Mouse (Mus musculus): ENCODE data around the gene Bcam.

Gene Bcam

DNA sequence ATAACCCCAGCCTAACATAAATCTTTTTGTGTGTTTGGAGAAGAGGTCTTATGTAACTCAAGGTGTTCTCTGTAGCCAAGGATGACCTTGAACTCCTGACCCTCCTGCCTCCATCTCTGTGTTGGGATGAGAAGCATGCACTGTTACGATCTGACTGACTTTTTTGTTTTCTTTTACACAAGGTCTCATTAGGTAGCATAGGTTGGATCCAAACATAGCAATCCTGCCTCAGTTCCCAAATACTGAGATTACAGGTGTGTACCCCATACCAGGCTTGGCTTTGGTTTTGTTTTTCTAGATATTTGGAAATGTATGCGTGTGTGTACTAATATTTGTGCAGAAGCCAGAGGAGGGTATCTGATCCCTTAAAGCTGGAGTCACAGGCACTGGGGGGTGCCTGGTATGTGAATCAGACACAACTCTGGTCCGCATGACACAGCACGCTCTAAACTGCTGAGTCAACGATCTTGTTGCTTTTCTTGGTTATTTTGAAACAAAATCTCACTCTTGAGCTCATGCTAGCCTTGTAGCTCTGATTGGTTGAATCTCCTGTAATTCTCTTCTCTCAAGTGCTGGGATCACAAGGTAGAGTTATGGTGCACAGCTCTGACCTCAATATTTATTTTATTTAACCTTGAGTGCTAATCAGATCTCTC is 52.4 kb downstream of the Bcam start:
- no peak for DNase-seq

GRCm38 (mm10) chr7:19717346-19717745 is 53.5 kb downstream of the Bcam start:
- no peak for DNase-seq

DNA sequence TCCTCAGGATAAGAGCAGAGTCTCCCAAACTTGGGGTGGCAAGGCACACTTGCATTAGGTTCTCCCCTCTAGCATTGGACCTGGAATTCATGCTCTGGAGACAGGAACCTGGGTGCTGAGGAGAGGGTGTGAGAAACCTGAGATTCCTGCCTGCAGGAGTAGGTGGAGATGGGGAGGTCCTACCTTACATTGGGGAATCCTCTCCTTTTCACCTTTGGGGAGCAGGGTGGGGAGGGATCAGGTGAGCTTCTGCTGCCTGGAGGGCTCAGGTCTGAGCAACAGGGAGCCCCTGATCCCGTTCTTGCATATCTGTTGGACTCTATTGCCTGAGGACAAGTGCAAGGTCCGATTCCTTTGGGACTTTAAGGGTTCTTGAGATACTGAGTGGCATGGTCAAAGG is 54.0 kb downstream of the Bcam start:
- no peak for DNase-seq

DNA sequence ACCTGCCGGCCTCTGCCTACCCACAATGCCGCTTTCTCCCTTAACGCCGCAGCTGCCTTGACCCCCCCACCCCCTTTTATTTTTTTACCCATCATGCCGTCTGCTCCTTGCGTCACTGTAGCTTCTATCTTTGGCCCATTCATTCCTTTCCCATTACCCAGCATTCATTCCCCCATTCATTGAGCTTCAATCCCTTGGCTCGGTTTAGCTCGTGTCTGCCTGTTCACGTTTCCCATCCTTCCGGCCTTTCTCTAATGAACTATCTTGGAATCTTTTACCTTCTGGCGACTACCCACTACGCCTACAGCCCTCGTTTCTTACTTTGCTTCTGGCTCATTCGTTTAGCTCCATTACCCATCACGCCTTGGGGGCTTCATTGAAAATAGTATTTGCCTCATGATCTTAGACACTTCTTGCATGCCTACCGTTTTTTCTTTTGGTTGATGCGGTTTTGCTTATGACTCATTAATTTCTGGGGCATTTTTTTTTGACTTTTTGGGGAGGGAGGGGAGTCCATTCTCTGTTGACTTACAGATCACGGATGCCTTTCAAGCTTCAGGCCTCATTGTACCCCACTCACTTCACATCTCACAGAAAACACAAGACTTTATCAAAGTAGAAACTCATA is 54.6 kb downstream of the Bcam start:
- DNase-seq: no peak

DNA sequence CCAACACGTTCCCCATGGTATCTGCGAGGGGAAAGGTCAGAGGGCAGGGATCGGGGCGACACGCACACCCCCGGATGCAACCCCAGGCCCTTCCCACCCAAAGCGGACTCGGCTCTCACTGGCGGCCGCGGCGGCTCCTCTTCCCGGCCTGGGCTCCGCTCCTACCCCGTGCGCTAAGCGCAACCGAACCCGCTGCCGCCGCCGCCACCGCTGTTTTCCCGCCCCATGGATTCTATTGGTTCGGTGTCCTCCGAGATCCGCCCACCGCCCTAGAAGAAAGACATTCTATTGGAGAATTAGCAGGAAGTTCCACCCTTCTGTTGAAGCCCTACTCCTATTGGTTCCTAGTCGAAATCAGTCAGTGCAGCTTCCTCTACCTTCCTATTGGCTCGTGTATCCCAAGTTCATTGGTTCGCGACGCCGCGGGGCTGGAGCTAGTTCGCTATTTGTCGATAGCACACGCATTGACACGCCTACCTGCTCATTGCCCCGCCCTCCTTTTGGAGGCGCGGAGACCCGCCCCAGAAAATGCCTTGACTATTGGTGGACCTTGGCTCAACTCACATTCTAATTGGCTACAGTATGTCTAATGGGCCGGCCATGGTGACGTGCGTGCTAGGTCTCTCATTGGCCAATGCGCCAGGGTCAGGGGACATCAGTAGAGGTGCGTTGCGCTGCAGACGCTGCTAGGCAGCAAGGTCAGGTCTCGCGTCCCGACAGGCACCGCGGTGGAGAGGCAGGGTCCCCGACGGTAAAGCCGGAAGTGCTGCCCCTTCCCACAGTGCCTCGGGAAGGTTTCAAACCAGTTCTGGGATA is 55.4 kb downstream of the Bcam start, which contains the start of gene Tomm40:
Tomm40 (minus strand) TSS at position 200 of the 816 bp plus-strand sequence.
- peak; percentile 100 for DNase-seq

- DNase-seq: no peak
These were observed 56.0 kb downstream of the Bcam start for GRCm38 (mm10) chr7:19714836-19715235.

- no peak for DNase-seq
These were observed 57.2 kb downstream of the Bcam start for GRCm38 (mm10) chr7:19713598-19713997.

- DNase-seq: no peak
These were observed 57.6 kb downstream of the Bcam start for GRCm38 (mm10) chr7:19713196-19713595.

DNA sequence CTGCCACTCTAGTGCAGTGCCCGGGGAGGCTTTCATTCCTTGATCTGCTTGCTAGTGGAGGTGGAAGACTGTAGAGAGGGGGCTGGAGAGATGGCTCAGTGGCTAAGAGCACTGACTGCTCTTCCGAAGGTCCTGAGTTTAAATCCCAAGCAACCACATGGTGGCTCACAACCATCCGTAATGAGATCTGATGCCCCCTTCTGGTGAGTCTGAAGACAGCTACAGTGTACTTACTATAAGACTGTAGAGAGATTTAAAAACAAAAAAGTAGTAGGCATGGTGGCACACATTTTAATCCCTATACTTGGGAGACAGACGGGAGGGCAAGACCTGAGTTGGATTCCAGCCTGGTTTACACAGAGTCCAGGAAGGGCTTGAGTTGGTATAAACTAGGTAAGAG is 58.4 kb downstream of the Bcam start:
- DNase-seq: no peak

GRCm38 (mm10) chr7:19710650-19711049 is 60.2 kb downstream of the Bcam start:
- no peak for DNase-seq

Data from right cerebral cortex, adult 18-20 months (tissue).